Mouse (Mus musculus) layer of hippocampus, adult 8-10 months (tissue): Measurements from ENCODE around the gene Rab22a. TPM values are rescaled to one million over a fixed set of nuclear protein-coding genes. Genes with fewer than 3 reads are reported as not detected.
"Not testable (repeated sequence)": the region's sequence is repeated elsewhere in the genome, so short reads cannot be mapped to it uniquely, and the experiment has no call there.

Experiments used
- DNase-seq, 2 experiments: peaks; one replicate each; pipeline ENCODE4 v3.0.0; 2022; ENCODE audit warnings: low spot score in 2 of 2
- total RNA-seq, 4 experiments: library from RNA; stranded (reverse); gene quantifications; 2 replicates each; pipeline ENCODE4 v1.2.4; 2022

Gene Rab22a
- total RNA-seq, 4 experiments from 2014 or later = 23.9 to 31.0 (median 26.3) TPM

GRCm38 (mm10) chr2:173719115-173719514 lies 59.6 kb downstream of the Rab22a start, which contains the start of gene 1700010B08Rik:
1700010B08Rik (plus strand) TSS chr2:173719415.
- not testable (repeated sequence) for DNase-seq

- DNase-seq = no peak
These were observed 62.8 kb downstream of the Rab22a start for GRCm38 (mm10) chr2:173722251-173722857.

GRCm38 (mm10) chr2:173724382-173724781 lies 64.8 kb downstream of the Rab22a start:
- DNase-seq = no peak

- DNase-seq = no peak
These were observed 65.6 kb downstream of the Rab22a start for GRCm38 (mm10) chr2:173724940-173725807.

- DNase-seq = no peak
These were observed 66.3 kb downstream of the Rab22a start for GRCm38 (mm10) chr2:173725819-173726218.

- peak; percentile 21 to 35 for DNase-seq
These were observed 70.9 kb downstream of the Rab22a start for GRCm38 (mm10) chr2:173730444-173730966.

- no peak for DNase-seq
These were observed 74.9 kb downstream of the Rab22a start for GRCm38 (mm10) chr2:173734426-173734825.

- peak; percentile 98 to 99 for DNase-seq
These were observed 77.8 kb downstream of the Rab22a start, which contains the start of gene Vapb for GRCm38 (mm10) chr2:173737222-173737989. Vapb (plus strand) TSS chr2:173737511.

- DNase-seq = no peak
These were observed 78.7 kb downstream of the Rab22a start for GRCm38 (mm10) chr2:173738232-173738631.

GRCm38 (mm10) chr2:173739107-173739506 lies 79.5 kb downstream of the Rab22a start:
- DNase-seq = no peak

GRCm38 (mm10) chr2:173742090-173742489 lies 82.5 kb downstream of the Rab22a start:
- no peak for DNase-seq

GRCm38 (mm10) chr2:173742744-173743143 lies 83.2 kb downstream of the Rab22a start:
- no peak for DNase-seq

- no peak for DNase-seq
These were observed 84.7 kb downstream of the Rab22a start for GRCm38 (mm10) chr2:173744070-173744815.

- no peak for DNase-seq
These were observed 89.5 kb downstream of the Rab22a start for GRCm38 (mm10) chr2:173748961-173749659.

GRCm38 (mm10) chr2:173755433-173756144 lies 96.0 kb downstream of the Rab22a start:
- DNase-seq = no peak
